Mouse (Mus musculus) hindbrain, postnatal 0 days (tissue): ENCODE data around the gene Hist1h1a. TPM values are rescaled to one million over a fixed set of nuclear protein-coding genes. Genes with fewer than 3 reads are reported as not detected.
"Not testable (repeated sequence)": the region's sequence is repeated elsewhere in the genome, so short reads cannot be mapped to it uniquely, and the experiment has no call there.

Source experiments
- ATAC-seq: fragments of 200-750 bp; cut with Nextera tagmentation; 2 replicates; pipeline ENCODE4 v1.8.0; 2017; ENCODE audit warnings: mild to moderate bottlenecking, moderate TSS enrichment, moderate library complexity
- DNase-seq: peaks from one replicate; pipeline ENCODE4 v3.0.0-alpha.2; 2015; ENCODE audit warnings: low spot score
- H3K27ac ChIP-seq: fragments of 300-500 bp; sonication (generic); 2 replicates; pipeline ENCODE4 v1.5.1; 2014; ENCODE audit warnings: mild to moderate bottlenecking
- H3K27me3 ChIP-seq: fragments of 300-500 bp; sonication (generic); 2 replicates; pipeline ENCODE4 v1.6.1; 2014; ENCODE audit warnings: low read length, mixed read lengths; ENCODE audit not compliant: insufficient read depth
- H3K36me3 ChIP-seq: fragments of 300-500 bp; sonication (generic); 2 replicates; pipeline ENCODE4 v1.6.1; 2014; ENCODE audit warnings: low read length, mixed read lengths; ENCODE audit not compliant: insufficient read depth
- H3K4me1 ChIP-seq: fragments of 300-500 bp; sonication (generic); 2 replicates; pipeline ENCODE4 v1.6.1; 2014; ENCODE audit warnings: antibody characterized with exemption, low read length, mixed read lengths; ENCODE audit not compliant: insufficient read depth
- H3K4me2 ChIP-seq: fragments of 300-500 bp; sonication (generic); 2 replicates; pipeline ENCODE4 v1.6.1; 2014; ENCODE audit warnings: low read depth, mild to moderate bottlenecking, low read length, moderate library complexity, mixed read lengths
- H3K4me3 ChIP-seq: fragments of 300-500 bp; sonication (generic); 2 replicates; pipeline ENCODE4 v1.5.1; 2014; ENCODE audit warnings: low read length
- H3K9ac ChIP-seq: fragments of 300-500 bp; sonication (generic); replicated peaks from 2 replicates; pipeline ENCODE4 v1.6.1; 2014; ENCODE audit warnings: mild to moderate bottlenecking, low read length, moderate library complexity, mixed read lengths
- H3K9me3 ChIP-seq: fragments of 300-500 bp; sonication (generic); 2 replicates; pipeline ENCODE4 v1.6.1; 2016; ENCODE audit warnings: low read length, mixed read lengths
- CTCF ChIP-seq: IDR thresholded peaks from 2 replicates; pipeline ENCODE4 v1.5.1; 2016; ENCODE audit warnings: antibody characterized with exemption, control low read depth, low read depth
- WGBS: fragments of 180-500 bp; shearing (Covaris S2); extraction: QIAGEN DNeasy Blood & Tissue Kit; methylation state at CpG from one replicate; pipeline ENCODE4 v1.1.7; 2014; 5-methylcytosine and 5-hydroxymethylcytosine counted together
- polyA plus RNA-seq: library from polyadenylated mRNA; unstranded; fragments of >200 nt; fragmentation: Nextera tagmentation; extraction: Ambion mirVana; gene quantifications from 2 replicates; pipeline ENCODE4 v1.2.1, GENCODE M21; 2015
- total RNA-seq: library from RNA; depleted of rRNA; stranded (reverse); fragments of >200 nt; gene quantifications from 2 replicates; pipeline ENCODE4 v1.2.3, GENCODE M21; 2014

Gene Hist1h1a
- total and polyA plus RNA-seq, 2 experiments from 2014 or later = 0.61 to 241 TPM

DNA sequence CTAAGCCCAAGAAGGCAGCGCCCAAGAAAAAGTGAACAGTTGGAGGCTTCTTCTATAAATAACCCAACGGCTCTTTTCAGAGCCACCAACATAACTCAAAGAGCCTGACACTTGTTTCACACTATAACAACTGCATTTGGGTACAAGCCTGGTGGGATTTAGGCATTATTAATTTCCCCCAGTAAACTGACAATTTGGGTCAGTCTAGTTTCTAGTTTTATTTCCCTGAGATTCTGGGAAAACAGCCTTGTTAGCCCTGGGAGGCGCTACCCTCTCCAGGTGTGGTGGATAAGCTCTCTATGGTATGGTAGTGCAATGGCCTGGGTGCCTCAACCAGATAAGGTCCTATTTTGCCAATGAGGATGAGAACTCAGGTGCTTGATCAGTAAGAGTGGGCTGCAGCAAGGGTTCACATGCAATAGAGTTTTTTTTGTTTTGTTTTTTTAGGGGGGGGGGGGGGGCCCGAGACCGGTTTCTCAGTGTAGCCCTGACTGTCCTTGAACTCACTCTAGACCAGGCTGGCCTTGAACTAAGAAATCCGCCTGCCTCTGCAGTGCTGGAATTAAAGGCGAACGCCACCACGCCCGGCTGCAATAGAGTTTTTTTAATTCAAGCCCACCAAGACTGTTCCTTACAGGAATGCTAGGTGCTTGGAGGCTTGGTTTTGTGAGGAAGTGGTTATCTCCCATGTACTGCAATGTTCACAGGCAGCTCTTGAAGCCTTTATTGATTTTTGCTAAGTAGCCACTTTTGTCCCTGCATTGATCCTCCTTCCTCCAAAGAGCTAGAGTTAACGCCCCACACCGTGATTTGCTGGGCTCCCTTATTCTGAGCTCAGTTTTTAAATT lies 1.1 kb downstream of the Hist1h1a start:
- no peak for ATAC-seq
- H3K9me3 ChIP-seq = no peaks in the 10 kb centered on the region
- H3K27me3 ChIP-seq = no peaks in the 10 kb centered on the region
- H3K4me2 ChIP-seq = peak overlapping the region; percentile 84
- peaks cover 6% of the 10 kb centered on the region for H3K4me1 ChIP-seq
- H3K4me3 ChIP-seq = peak overlapping the region; percentile 55
- DNase-seq = no peak
- H3K27ac ChIP-seq = peak overlapping the region; percentile 89; the same call in 1 of the 2 replicates
- no peak for TF ChIP-seq CTCF
- 37% methylated on average over 12 of the region's 12 CpGs for WGBS
- no peaks in the 10 kb centered on the region for H3K36me3 ChIP-seq
- H3K9ac ChIP-seq = peak overlapping the region; percentile 65

DNA sequence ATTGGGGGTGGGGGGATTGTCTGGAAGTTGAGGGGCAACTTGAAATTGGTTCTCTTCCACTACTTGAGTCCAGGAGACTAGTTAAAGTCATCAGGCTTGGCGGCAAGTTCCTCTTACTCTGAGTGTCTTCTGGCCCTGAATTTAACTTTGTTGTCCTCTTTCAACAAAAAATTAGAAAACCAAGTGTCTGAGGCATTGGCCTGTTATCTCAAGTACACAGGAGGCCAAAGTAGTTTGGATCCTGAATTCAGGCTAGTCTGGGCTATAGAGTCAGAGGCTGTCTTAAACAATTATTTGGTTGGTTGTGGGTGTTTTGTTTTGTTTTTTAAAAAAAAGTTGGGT lies 1.7 kb downstream of the Hist1h1a start:
- no peak for TF ChIP-seq CTCF
- 84% methylated on average over 1 of the region's 1 CpGs for WGBS
- Histone ChIP-seq H3K9ac (no peak overlapping the region), H3K36me3 (no peaks in the 10 kb centered on the region), H3K4me1 (peaks cover 6% of the 10 kb centered on the region), H3K4me2 (no peak overlapping the region), H3K4me3 (no peak overlapping the region), H3K27ac (no peak overlapping the region), H3K9me3 (no peaks in the 10 kb centered on the region), H3K27me3 (no peaks in the 10 kb centered on the region)
- no peak for DNase-seq
- no peak for ATAC-seq

GRCm38 (mm10) chr13:23766772-23767171 lies 3.3 kb downstream of the Hist1h1a start:
- no peak overlapping the region for H3K4me2 ChIP-seq
- ATAC-seq = no peak
- H3K36me3 ChIP-seq = no peaks in the 10 kb centered on the region
- H3K9me3 ChIP-seq = no peaks in the 10 kb centered on the region
- H3K4me1 ChIP-seq = peaks cover 6% of the 10 kb centered on the region
- no peak for TF ChIP-seq CTCF
- DNase-seq = no peak
- H3K9ac ChIP-seq = no peak overlapping the region
- no peak overlapping the region for H3K27ac ChIP-seq
- H3K4me3 ChIP-seq = no peak overlapping the region
- H3K27me3 ChIP-seq = no peaks in the 10 kb centered on the region

GRCm38 (mm10) chr13:23768834-23769397 lies 5.5 kb downstream of the Hist1h1a start:
- TF ChIP-seq CTCF = no peak
- DNase-seq (no peak), ATAC-seq (no peak)
- Histone ChIP-seq H3K4me2 (no peak overlapping the region), H3K9ac (no peak overlapping the region), H3K27me3 (no peaks in the 10 kb centered on the region), H3K27ac (no peak overlapping the region), H3K4me3 (no peak overlapping the region), H3K4me1 (peaks cover 12% of the 10 kb centered on the region), H3K9me3 (no peaks in the 10 kb centered on the region), H3K36me3 (no peaks in the 10 kb centered on the region)
- 60% methylated on average over 5 of the region's 5 CpGs for WGBS

GRCm38 (mm10) chr13:23769613-23770012 lies 6.1 kb downstream of the Hist1h1a start, which contains the start of gene Trim38:
Gene Trim38, plus strand, starts transcription at chr13:23769913.
- H3K27me3 ChIP-seq, H3K4me2 ChIP-seq, ATAC-seq, H3K27ac ChIP-seq, DNase-seq, H3K4me3 ChIP-seq, H3K9ac ChIP-seq, H3K36me3 ChIP-seq, H3K4me1 ChIP-seq, H3K9me3 ChIP-seq: not testable (repeated sequence)
- 94% methylated on average over 2 of the region's 2 CpGs for WGBS

- Histone ChIP-seq H3K4me2 (peak overlapping the region; percentile 47), H3K27ac (no peak overlapping the region), H3K9me3 (no peaks in the 10 kb centered on the region), H3K27me3 (no peaks in the 10 kb centered on the region), H3K4me1 (peaks cover 6% of the 10 kb centered on the region; the same call in 1 of the 2 replicates), H3K36me3 (no peaks in the 10 kb centered on the region), H3K4me3 (peak overlapping the region; percentile 8; the same call in 1 of the 2 replicates), H3K9ac (no peak overlapping the region)
- DNase-seq = peak; percentile 67
- peak; percentile 87 for ATAC-seq
- 27% methylated on average over 21 of the region's 21 CpGs for WGBS
- no peak for TF ChIP-seq CTCF
Observed at GRCm38 (mm10) chr13:23772561-23773313, 9.3 kb downstream of the Hist1h1a start.
